Mouse (Mus musculus): ENCODE data around the gene Srarp.

DNA sequence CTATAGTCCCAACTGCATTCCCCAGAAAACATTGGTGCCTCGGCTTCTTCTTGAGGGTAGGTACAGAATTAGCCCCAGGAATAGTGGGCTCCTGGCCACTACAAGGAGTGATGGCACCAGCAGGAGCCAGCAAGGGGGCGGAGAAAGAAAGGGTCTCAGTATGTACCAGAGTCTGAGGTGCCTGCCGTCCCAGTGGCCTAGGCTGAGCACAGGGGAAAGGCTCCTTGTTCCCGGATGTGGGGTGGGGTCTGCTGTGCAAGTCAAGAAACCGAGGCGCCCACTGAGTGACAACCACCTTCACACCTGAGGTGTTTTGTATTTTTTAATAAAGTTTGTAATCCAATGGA is 31.6 kb upstream of the Srarp start:
- no peak for TF ChIP-seq CTCF (IDR thresholded peaks at IDR 0.05; ENCODE audit: insufficient read depth, low read depth, low read length)
- TF ChIP-seq POLR2A (IDR thresholded peaks at IDR 0.05; ENCODE audit: insufficient read depth, low read depth, low read length) = no peak

Data from olfactory bulb, adult 2 months (tissue).